Mouse (Mus musculus): ENCODE measurements around the gene Sp7.
"Not testable (repeated sequence)": the region's sequence is repeated elsewhere in the genome, so short reads cannot be mapped to it uniquely, and the experiment has no call there.

Gene Sp7

DNA sequence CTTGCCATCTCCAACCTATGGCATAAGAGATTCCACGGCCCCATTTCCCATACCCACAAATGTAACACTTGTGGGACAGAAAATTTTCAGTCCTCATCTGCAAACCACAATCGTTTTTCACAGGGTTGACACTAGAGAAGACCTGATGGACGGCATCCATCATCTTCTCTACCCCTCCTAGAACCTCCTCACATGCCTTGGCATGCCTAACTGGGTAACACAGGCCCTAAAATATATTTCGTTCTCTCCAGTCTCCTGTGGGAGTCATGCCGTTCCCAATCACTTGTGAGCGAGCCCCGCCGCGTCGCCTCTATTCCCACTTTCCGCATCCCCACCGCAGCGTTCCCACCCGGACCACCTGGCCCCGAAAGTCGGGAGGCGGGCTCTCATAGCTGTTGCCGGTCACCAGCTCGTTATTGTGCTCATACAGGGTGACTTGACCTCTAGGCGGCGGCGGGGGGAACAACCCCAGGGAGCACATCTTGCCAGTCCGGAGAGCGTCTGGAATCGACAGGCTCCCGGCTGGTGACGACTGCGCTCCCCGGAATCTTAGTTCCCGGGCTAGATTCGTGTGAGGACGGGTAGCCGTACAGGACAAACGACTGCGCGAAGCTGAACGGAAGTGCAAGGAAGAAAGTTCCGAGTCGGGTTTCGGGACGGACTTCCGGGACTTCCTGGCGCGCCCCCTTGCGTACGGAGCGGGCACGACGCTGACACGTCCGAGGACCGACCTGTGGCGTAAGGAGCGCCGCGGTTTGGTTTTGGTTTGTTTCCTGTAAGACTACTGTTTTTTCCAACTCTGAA is 16.6 kb downstream of the Sp7 start, which contains the start of gene Aaas:
Aaas (minus strand) TSS at position 634 of the 804 bp plus-strand sequence.
- peak; percentile 98 for DNase-seq (ENCODE audit: extremely low read depth, insufficient read length, low spot score)

DNA sequence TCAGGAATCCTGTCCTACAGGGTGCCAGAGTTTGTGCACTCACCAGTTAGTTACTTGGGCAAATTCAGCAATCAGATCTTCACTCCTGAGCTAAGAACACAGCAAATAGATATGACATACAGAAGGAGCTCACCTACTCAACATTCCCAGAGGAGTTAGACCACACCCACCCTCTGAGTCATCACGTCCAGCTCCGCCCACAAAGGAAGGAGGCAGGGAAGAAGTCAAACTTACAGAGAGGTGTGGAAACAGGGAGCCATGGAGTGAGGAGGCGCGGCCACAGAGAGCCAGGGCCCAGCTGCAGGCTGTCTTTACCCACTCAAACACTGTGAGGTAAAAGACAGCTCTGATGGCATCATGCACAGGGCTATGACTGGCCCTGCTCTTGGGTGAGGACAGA is 20.5 kb downstream of the Sp7 start:
- DNase-seq (ENCODE audit: extremely low read depth, insufficient read length, low spot score) = peak; percentile 60

- no peak for DNase-seq (ENCODE audit: extremely low read depth, insufficient read length, low spot score)
These were observed 22.5 kb downstream of the Sp7 start for GRCm38 (mm10) chr15:102344490-102344889.

DNA sequence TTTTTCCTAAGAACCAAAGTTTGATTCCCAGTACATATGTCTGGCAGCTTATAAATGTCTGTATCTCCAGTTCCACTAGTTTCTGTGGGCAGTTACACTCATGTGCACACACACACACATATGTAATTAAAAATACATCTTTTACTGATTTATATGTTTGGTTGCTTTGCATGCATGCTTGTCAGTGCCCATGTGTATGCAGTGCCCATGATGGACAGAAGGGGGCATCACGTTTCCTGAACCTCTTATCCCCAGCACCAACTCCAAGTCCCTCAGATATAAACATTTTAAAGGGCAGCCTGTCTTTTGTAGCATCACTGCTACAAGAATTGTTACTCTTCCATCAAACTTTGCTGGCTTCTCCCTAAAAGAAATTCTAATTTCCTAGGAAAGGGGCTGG is 25.4 kb downstream of the Sp7 start:
- DNase-seq (ENCODE audit: extremely low read depth, insufficient read length, low spot score) = peak; percentile 32

GRCm38 (mm10) chr15:102339612-102340011 is 27.4 kb downstream of the Sp7 start:
- no peak for DNase-seq (ENCODE audit: extremely low read depth, insufficient read length, low spot score)

DNA sequence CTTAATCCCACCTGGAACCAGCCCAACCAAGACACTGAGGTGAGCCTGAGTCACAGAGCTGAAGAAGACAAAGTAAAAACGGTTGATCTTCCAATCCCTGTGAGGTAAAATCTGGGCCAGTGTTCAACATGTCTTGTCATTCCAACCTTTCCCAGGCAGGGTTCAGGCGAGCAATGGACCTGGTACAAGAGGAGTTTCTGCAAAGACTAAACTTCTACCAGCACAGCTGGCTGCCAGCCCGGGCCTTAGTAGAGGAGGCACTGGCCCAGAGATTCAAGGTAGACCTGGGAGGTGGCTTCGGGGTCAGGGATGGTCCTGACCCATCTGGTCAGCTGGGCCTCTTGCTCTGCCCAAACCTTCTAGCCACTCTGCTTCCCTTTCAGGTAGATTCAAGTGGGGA is 30.0 kb downstream of the Sp7 start:
- no peak for DNase-seq (ENCODE audit: extremely low read depth, insufficient read length, low spot score)

GRCm38 (mm10) chr15:102335925-102336324 is 31.1 kb downstream of the Sp7 start:
- DNase-seq (ENCODE audit: extremely low read depth, insufficient read length, low spot score) = not testable (repeated sequence)

DNA sequence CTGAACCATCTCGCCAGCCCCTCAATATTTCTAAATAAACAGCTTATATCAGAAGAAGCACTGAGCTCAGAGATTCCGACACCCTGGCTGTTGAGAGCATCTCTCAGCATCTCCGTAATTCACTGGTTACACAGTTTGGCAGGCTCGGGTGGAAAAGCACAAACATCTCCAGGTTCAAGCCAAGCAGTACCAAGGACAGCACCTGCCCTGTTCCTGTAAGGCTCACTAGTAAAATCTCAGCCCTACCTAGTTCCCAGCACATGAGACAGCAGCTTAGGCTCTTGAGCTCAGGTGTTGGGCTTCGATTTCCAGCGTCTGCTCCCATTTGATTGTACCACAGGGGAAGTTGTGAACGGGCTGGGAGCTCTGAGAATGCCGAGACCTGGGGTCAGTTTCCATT is 31.7 kb downstream of the Sp7 start:
- no peak for DNase-seq (ENCODE audit: extremely low read depth, insufficient read length, low spot score)

- DNase-seq (ENCODE audit: extremely low read depth, insufficient read length, low spot score) = peak; percentile 86
These were observed 35.4 kb downstream of the Sp7 start, which contains the start of gene Myg1 for GRCm38 (mm10) chr15:102331610-102332015. Myg1 (plus strand) TSS chr15:102331709.

GRCm38 (mm10) chr15:102326892-102327291 is 40.1 kb downstream of the Sp7 start:
- DNase-seq (ENCODE audit: extremely low read depth, insufficient read length, low spot score) = no peak

- DNase-seq (ENCODE audit: extremely low read depth, insufficient read length, low spot score) = peak; percentile 84
These were observed 40.9 kb downstream of the Sp7 start, which contains the start of gene Pfdn5 for GRCm38 (mm10) chr15:102326022-102326576. Pfdn5 (plus strand) TSS chr15:102326116.

GRCm38 (mm10) chr15:102324654-102325473 is 42.1 kb downstream of the Sp7 start:
- DNase-seq (ENCODE audit: extremely low read depth, insufficient read length, low spot score) = peak; percentile 44

DNA sequence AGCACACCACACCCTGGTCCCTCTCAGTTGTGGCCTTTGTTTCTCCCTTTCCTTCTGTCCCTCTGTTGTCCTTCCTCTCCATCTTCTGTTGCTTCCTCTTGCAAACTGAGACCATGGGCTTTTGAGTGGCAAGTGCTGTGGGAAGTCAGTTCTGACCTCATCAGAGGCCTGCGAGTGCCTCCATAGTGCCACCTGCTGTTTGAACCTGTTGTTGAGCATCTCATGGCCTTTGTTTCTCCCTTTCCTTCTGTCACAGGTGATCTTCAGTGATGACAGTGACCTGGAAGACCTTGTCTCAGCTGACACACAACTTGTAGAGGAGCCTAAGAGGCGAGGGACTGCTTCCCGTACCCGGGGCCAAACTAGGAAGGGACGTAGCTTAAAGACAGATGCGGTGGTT is 50.7 kb downstream of the Sp7 start:
- peak; percentile 20 for DNase-seq (ENCODE audit: extremely low read depth, insufficient read length, low spot score)

GRCm38 (mm10) chr15:102315292-102315691 is 51.7 kb downstream of the Sp7 start:
- no peak for DNase-seq (ENCODE audit: extremely low read depth, insufficient read length, low spot score)

GRCm38 (mm10) chr15:102311489-102311888 is 55.5 kb downstream of the Sp7 start:
- DNase-seq (ENCODE audit: extremely low read depth, insufficient read length, low spot score) = no peak

- DNase-seq (ENCODE audit: extremely low read depth, insufficient read length, low spot score) = no peak
These were observed 56.7 kb downstream of the Sp7 start for GRCm38 (mm10) chr15:102310074-102310845.

GRCm38 (mm10) chr15:102308717-102309116 is 58.3 kb downstream of the Sp7 start:
- DNase-seq (ENCODE audit: extremely low read depth, insufficient read length, low spot score) = no peak
